Mouse (Mus musculus) lung, postnatal 14 days (tissue): ENCODE data around the gene Med16.

Experiments
- DNase-seq: peaks from one replicate; pipeline ENCODE4 v3.0.0; 2021

Gene Med16

DNA sequence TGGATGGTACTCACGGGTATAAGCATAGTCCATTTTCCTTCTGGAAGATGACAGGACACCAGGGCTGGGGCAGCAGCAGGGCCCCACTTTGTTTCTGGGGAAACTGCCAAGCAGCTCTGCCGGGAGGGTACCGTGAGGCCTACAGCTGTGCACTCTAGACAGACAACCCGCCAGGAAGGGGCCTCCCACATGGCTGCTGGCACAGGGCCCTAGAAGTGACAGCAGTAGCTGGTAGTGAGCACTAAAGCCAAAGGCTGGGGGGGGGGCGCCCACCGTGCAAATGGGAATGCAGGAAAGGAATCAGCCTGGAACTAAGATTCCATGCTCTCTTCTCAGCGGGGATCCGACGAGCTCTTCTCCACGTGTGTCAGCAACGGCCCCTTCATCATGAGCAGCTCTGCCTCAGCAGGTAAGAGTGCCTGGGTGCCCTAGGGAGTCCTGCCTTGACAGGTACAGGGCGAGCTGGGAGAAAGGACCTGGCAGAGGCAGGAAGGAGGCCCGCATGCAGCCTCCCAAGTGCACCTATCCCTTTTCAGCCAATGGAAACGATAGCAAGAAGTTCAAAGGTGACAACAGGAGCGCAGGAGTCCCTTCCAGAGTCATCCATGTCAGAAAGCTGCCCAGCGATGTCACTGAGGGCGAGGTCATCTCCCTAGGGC, 50.2 kb downstream of the Med16 start:
- DNase-seq: peak; percentile 73

DNA sequence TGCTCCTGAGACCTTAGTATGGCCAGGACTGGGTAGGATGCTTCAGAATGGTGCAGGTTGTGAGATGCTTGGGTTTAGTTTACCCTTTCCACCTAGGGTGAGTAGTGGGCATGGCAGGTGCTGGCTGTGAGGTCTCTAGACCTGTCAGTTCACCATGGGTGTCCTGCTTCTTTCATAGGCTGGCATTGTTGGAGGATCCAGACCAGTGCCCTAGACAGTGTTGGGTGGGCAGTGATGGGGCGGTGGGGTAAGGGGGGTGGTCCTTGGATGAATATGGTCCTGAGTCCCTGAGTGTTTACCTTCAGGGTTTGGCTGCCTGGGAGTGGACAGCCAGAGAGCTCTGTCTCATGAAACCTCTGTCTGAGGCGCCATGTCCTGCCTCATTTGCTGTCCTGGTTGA, 50.8 kb downstream of the Med16 start:
- no peak for DNase-seq

DNA sequence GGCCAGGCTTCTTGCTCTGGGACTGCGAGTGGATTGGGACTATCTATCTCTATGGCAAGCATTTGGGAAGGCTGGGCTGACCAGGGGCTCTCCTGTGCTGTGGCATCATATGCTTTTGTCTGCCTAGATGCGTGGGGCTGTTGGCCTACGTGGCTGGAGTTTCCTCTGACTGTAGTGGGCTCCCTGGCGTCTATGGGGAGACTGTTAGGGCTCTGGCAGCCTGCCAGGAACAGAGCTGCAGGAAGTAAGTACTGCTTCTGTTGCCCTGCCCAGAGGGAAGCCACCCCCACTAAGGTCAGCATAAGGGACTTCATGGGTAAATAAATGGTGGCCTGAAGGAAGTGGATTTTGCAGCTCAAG, 51.3 kb downstream of the Med16 start:
- peak; percentile 86 for DNase-seq

DNA sequence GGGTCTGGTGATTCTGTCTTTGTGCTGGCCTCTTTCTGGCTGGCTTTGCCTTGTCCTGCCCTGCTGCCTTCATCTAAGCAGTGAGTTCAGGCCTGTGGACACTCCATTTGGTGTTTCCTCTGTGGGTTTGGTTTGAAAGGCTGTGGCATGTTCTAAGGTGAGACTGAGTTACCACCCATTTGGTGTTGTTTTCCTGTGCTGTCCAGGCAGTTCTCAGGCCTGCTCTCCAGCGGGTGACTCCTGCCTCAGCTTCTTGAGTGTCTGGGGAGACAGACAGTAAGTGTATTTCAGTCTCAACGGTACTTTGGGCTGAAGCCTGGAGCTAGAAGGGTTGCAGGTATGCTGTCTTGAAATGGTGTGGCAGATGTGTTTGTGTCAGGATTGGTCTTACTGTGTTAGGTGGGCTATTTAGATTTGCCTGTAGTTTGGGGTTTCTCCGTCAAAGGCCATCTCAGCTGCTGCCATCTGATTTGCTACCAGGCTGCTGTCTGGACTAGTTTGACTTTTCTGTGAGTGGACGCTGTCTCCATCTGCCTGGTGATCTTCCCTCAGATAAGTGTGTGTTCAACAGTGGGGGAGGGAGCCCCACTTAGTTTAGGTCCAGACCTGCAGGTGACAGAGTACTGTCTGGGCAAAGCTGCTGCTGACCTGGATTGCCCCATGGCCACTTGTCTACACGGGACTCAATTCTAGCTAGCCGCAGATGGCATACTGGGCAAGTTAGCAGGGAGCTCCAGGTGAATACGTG, 51.8 kb downstream of the Med16 start:
- no peak for DNase-seq

DNA sequence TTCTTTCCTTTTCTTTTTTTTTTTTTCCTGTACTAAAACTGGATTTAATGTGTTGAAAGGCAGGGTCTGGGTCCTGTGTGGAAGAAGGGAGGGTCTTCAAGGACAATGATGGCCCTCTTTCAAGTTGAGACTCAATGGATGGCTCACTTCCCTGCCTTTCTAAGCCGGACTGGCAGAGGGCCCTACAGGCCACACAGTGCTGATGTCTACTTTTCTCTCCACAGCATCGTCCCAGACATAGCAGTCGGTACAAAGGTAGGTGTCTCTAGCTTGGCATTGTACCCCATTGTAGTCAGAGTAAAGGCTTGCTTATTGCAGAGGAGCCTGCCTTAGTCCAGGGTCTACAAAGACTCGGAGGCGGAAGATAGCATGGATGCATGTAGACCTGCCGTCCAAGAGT, 52.4 kb downstream of the Med16 start:
- DNase-seq: no peak

DNA sequence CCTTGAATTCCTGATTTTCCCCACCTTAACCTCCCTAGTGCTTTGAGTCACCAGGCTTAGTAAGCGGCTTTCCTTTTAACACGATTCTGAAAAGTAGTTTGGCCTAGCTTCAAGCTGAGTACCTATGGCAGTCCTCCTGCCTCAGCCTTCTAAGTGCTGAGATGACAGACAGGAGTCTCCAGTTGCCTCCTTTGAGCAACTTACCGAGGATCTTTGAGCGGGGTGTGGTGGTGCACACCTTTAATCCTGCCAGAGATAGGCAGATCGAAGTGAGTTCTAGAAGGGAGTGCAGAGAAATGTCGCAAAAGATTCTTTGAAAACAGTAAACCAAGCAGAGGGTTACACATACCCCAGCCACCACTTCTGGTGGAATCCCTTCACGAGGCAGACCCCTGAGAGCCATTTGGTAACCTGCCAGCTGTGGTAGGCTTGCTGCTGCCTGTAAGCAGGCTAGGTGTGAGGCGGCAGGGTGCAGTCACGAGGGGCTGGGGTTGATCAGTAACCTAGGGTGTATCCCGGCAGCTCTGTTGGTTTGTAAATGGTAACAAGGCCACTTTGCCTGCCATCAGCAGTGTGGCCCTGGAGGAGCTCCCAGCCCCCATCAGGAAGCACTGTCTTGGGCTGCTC, 53.1 kb downstream of the Med16 start:
- DNase-seq: no peak

DNA sequence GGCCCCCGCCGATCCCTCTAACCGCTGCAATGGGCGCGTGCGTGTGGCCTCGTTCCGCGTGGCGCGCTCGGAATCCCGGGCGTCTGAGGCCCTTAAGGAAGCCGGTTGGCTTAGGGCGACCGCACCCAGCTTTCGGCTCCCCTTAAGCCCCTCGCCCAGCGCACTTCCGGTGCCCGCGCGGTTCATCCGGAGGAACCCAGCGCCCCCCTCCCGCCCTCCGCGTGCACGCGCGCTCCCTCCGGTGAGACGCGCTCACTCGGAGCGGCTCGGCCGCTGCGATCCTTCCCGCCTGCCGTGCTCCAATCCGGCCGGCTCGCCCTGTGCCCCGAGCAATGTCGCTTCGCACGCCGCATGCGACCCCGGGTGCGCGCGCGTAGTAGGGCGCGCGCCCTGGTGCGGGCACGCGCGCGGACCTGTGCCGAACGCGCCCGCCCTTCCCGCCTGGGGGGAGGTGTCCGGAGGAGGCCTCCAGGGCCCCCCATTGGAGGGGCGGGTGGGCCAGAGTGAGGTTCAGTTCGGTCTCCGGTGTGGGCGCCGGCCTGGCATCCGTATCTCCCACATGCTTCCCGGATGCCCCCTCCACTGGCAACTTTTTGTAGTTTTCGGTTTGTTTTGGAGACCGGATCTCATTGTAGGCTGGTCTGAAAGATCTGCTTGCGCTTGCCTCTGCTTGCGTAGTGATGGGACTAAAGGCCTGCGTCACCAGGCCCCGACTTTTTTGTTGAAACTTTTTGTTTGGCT, 53.8 kb downstream of the Med16 start:
- DNase-seq: peak; percentile 74

DNA sequence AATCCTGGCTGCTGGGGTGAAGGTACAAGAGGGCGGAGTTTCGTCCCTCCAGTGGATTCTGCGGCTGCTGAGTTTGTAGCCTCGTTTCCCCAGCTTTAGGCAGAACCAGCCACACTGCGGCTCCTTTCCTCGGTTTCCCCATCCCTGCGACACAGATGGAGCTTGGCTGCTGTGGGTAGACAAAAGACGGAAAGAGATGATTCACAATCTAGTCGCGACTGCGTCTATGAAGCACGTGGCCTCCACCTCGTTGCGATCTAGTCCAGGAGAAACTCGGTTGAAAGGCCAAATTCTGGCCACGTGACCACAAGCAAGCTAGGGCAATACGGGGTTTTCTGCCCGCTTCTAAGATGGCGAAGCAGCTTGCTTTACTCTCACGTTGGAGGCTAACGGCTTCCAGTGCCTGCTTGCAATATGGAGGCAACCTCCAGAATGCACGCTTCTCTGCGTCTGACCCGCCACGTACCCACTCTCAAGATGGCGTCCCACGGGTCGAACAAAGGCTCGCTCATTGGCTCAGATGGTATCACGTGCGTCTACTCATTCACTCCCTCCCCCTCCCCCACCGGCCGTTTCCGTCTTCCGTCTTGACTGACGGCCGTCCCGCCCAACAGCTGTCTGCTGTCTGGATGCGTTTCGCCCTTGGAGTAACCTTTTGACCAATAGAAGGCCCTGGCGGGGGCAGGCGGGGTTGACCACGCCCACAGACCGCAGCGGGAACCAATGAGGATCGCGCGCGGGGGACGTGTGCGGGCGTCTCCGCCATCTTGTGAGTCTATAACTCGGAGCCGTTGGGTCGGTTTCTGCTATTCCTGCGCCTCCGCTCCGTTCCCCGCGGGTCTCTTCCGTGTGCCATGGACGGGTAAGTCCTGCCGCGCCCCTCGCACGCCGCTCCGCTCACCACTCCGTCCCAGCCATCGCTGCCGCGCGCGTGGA, 54.6 kb downstream of the Med16 start, which contains the start of gene Ptbp1:
Gene Ptbp1, plus strand, starts transcription at position 568 of the 936 bp plus-strand sequence.
- peak; percentile 99 for DNase-seq

DNA sequence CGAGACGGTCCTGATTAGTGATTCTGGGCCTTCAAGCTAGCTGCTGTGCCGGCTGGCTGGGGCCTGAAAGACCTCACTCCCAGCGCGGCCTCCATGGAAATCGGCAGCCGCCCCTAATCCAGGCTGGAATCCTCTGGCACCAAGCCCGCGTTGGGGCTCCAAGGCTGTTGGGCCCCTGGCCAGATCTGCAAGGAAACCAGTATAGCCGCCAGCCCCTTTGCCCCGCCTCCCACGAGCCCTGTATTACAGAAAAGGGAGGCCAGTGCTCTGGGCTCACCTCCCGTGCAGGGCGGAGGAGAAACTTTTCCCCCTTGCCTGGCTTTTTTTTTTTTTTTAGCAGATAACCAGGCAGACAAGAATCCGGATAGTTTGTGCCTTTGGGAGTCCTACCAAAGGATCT, 55.3 kb downstream of the Med16 start:
- DNase-seq: peak; percentile 98

DNA sequence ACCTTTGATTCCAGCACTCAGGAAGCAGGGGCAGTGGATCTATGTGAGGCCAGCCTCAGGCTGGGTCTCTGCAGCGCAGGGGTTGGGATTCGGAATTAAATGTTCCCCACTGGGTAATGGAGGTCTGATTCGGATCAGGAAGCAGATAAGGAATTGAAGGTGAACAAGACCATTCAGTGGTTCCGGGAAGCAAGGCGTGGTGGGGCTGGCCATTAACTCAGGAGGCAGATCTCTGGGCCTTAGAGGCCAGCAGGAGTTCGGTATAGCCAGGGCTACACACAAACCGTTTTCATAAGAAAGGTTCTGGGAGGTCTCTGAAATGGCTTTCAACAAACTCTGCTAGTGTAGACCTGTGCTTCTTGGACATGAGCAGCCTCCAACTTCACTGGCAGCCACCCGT, 55.9 kb downstream of the Med16 start:
- no peak for DNase-seq

DNA sequence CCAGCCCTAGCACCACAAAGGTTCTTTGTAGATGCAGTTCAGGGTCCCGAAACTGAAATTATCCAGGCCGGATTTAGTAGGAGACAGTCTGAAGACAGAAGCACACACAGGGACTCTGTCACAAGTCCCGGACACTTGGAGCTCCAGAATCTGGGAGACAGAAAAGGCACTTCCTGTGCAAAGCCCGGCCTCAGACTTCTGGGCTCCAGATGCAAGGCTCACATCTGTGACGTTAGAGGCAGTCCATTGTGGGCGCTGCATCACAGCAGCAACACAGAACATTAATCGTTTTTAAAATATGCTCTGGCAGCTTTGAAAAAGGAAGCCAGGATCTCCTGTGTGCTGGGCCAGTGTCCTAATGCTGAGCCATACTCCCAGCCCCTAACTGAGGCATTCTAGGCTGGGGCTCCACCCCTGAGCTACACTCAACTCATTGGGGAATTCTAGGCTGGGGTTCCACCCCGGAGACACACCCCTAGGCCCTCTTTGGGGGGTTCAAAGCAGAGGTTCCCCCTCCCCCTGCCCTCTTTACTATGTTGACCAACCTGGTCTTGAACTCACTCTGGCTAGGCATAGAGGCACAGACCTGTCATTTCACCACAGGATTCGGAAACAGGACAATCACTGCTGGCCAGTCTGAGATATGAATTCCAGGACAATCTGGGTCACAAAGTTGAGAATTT, 56.5 kb downstream of the Med16 start:
- DNase-seq: peak; percentile 58

DNA sequence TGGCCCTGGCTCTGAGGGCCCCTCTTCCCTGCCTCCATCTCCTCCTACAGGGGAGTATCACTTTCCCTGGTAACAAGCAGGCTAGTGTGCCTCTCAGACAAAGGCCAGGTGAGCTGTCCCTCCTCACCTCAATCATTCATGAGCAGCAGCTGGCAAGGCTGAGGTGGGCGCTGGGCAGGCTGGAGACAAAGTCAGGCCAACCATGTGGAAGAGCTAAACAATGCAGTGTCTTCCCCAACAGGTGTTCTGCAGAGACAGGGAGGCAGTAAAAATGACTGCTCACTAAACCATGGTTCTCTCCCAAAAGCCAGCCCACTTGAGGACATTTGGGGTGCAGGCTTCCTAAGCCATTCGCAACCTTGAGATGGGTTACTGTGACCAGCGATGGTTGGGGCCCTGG, 57.1 kb downstream of the Med16 start:
- DNase-seq: no peak

DNA sequence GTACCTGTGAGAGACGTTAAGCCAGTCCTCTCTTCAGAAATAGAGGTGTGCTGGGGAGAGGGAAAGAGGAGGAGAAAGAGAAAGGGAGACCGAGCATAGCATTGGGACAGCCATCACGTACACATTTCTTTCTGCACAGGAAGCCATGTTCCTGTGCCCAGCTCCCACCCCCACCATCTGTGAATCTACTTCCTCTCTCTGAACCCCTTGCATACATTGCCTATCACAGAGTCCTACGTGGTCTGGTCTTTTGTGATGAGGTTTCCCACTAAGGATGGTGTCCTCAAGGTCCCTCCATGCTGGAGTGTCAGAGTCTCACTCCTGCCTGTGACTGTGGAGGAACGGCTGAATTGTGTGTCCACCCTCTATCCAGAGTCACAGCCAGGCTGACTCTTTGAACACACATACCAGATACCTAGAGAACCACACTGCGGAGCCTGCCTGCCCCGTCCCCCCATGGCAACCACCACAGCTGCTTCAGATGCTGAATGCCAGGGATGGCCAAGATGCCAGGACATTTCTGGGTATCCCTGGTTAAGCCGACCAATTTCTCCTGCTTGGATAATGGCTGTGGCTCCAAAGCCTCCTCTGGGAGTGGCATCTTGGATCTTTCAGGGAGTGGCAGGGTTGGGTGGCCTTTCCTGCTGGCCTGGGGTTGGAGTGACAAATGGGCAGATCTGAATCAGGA, 58.6 kb downstream of the Med16 start:
- DNase-seq: no peak

DNA sequence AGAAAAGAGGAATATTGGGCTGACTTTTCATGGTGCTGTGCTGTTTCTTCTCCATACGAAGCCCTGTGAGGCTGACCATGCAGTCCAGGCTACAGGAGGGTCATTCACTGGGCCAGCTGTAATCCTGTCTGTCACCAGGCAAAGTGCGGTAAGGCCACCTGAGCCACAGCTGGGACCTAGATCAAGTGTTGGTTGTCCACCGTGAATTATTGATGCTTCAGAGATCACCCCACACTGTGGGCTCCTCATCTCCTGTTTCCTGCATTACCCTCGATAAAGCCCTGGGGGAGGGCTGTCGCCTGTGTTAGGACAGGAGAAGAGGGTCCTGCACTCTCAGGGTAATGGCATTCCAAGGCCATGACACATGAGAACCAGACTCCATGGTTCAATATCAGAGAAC, 62.2 kb downstream of the Med16 start:
- DNase-seq: no peak
